Mouse (Mus musculus) megakaryocyte-erythroid progenitor cell, adult 5-6 weeks (primary cell): Measurements from ENCODE around the gene Cep170b. TPM values are rescaled to one million over a fixed set of nuclear protein-coding genes. Genes with fewer than 3 reads are reported as not detected.

Experiments used
- ATAC-seq: replicated peaks from 2 replicates; pipeline ENCODE4 v1.8.0; 2016; ENCODE audit warnings: mild to moderate bottlenecking, inconsistent platforms; ENCODE audit not compliant: severe bottlenecking, poor library complexity, low FRiP score, low TSS enrichment
- total RNA-seq, 2 experiments: library from RNA; stranded (forward) in 1 of 2; stranded (reverse) in 1 of 2; fragments of 200-1000, 215-1000 nt in 1 of 2; fragments of >200 nt in 1 of 2; fragmentation: Nextera tagmentation in 1 of 2; gene quantifications; 2 replicates each; pipeline ENCODE4 v1.2.3; 2014 to 2017

Gene Cep170b
- total RNA-seq, 2 experiments from 2014 or later = 2.0 to 20.5 TPM

- ATAC-seq = no peak
Measured at GRCm38 (mm10) chr12:112794356-112794816, 74.1 kb downstream of the Cep170b start.

DNA sequence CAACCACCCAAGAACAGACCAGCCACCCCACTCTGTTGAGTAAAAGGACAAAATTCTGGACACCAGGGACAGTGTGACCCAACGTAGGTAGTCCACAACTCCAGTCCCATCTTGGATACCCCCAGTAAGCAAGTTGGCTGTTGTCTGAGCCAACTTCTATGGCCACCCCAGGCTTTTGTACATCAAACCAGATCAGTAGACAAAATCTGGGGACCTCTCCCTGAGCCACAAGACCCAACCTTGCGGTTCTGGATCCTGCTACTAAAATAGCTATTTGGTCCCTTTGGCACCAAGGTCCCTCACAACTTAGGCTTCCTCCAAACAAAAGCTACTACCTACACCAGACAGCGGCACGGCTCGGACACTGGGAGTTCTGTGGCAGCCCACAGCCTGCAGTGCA, 74.7 kb downstream of the Cep170b start:
- no peak for ATAC-seq

DNA sequence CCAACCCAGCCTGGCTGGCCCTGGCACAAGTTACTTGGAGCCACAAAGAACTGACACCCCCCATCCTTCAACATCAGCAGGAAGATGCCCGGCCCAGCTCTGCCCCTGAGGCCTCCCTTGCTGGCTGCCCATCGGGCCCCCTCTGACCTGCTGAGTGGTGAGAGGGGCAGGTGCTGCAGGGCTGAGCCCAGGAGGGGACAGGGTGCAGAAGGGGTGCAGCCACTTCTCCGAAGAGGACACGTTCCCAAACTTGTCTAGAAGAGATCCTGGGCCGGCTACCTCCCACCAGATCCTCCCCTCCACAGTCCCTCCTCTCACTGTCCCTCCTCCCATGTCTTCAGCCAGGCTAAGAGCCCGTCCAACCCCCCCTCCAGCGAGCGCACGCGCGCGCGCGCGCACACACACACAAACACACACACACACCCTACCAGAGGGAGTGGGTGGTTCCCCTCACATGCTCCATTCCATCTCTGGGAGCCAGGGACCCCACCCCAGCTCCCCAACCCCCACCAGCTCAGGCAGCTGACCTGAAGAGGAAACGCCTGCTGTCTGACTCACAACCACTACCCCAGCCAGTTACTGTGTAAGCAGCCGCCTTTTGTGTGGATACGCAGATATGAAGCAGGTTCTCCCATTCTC, 75.3 kb downstream of the Cep170b start:
- no peak for ATAC-seq

Other genes with a start within 250 kb of the Cep170b start
- not detected in 2 replicates for gene A530016L24Rik, start 231.0 kb upstream of the Cep170b start, total RNA-seq (2014; fragmentation: Nextera tagmentation)
- gene A530016L24Rik, start 231.0 kb upstream of the Cep170b start, total RNA-seq (2017) = not detected in 2 replicates
- gene Tmem179, start 203.7 kb upstream of the Cep170b start, total RNA-seq (2014; fragmentation: Nextera tagmentation) = not detected in 2 replicates
- not detected in 2 replicates for gene Tmem179, start 203.7 kb upstream of the Cep170b start, total RNA-seq (2017)
- 10.8 and 11.3 TPM in 2 replicates for gene Inf2, start 131.7 kb upstream of the Cep170b start, total RNA-seq (2014; fragmentation: Nextera tagmentation)
- 2.4 and 4.6 TPM in 2 replicates for gene Inf2, start 131.7 kb upstream of the Cep170b start, total RNA-seq (2017)
- 3.7 and 6.2 TPM in 2 replicates for gene Adssl1, start 100.4 kb upstream of the Cep170b start, total RNA-seq (2014; fragmentation: Nextera tagmentation)
- 5.0 and 5.8 TPM in 2 replicates for gene Adssl1, start 100.4 kb upstream of the Cep170b start, total RNA-seq (2017)
- 168 and 170 TPM in 2 replicates for gene Siva1, start 75.8 kb upstream of the Cep170b start, total RNA-seq (2014; fragmentation: Nextera tagmentation)
- 169 and 202 TPM in 2 replicates for gene Siva1, start 75.8 kb upstream of the Cep170b start, total RNA-seq (2017)
- gene Akt1, start 45.6 kb upstream of the Cep170b start, total RNA-seq (2014; fragmentation: Nextera tagmentation) = 101 and 119 TPM in 2 replicates
- 42.9 and 71.8 TPM in 2 replicates for gene Akt1, start 45.6 kb upstream of the Cep170b start, total RNA-seq (2017)
- 0.33 and 0.67 TPM in 2 replicates for gene Zbtb42, start 41.6 kb upstream of the Cep170b start, total RNA-seq (2014; fragmentation: Nextera tagmentation)
- 0.11 and 6.8 TPM in 2 replicates for gene Zbtb42, start 41.6 kb upstream of the Cep170b start, total RNA-seq (2017)
- gene Pld4, start 40.2 kb downstream of the Cep170b start, total RNA-seq (2014; fragmentation: Nextera tagmentation) = 1.2 TPM in 1 of 2 replicates, not detected in the other
- gene Pld4, start 40.2 kb downstream of the Cep170b start, total RNA-seq (2017) = 0.14 and 0.46 TPM in 2 replicates
- gene Ahnak2, start 82.2 kb downstream of the Cep170b start, total RNA-seq (2014; fragmentation: Nextera tagmentation) = not detected in 2 replicates
- not detected in 2 replicates for gene Ahnak2, start 82.2 kb downstream of the Cep170b start, total RNA-seq (2017)
- gene Clba1, start 88.5 kb downstream of the Cep170b start, total RNA-seq (2014; fragmentation: Nextera tagmentation) = 0.74 and 1.2 TPM in 2 replicates
- 0.08 TPM in 1 of 2 replicates, not detected in the other for gene Clba1, start 88.5 kb downstream of the Cep170b start, total RNA-seq (2017)
- gene Cdca4, start 109.0 kb downstream of the Cep170b start, total RNA-seq (2014; fragmentation: Nextera tagmentation) = 71.1 and 82.7 TPM in 2 replicates
- gene Cdca4, start 109.0 kb downstream of the Cep170b start, total RNA-seq (2017) = 47.3 and 52.4 TPM in 2 replicates
- gene Gpr132, start 147.8 kb downstream of the Cep170b start, total RNA-seq (2014; fragmentation: Nextera tagmentation) = 4.5 and 5.1 TPM in 2 replicates
- 3.1 and 4.2 TPM in 2 replicates for gene Gpr132, start 147.8 kb downstream of the Cep170b start, total RNA-seq (2017)
- gene Jag2, start 209.3 kb downstream of the Cep170b start, total RNA-seq (2014; fragmentation: Nextera tagmentation) = 0.11 and 0.99 TPM in 2 replicates
- gene Jag2, start 209.3 kb downstream of the Cep170b start, total RNA-seq (2017) = 0.23 and 5.7 TPM in 2 replicates
- 9.9 and 22.9 TPM in 2 replicates for gene Nudt14, start 221.7 kb downstream of the Cep170b start, total RNA-seq (2014; fragmentation: Nextera tagmentation)
- gene Nudt14, start 221.7 kb downstream of the Cep170b start, total RNA-seq (2017) = 1.9 and 7.5 TPM in 2 replicates